Mouse (Mus musculus): ENCODE measurements around the gene Abca4. TPM values are rescaled to one million over a fixed set of nuclear protein-coding genes. Genes with fewer than 3 reads are reported as not detected.

Gene Abca4
- polyA plus RNA-seq, 1 experiment = 5.0 TPM

DNA sequence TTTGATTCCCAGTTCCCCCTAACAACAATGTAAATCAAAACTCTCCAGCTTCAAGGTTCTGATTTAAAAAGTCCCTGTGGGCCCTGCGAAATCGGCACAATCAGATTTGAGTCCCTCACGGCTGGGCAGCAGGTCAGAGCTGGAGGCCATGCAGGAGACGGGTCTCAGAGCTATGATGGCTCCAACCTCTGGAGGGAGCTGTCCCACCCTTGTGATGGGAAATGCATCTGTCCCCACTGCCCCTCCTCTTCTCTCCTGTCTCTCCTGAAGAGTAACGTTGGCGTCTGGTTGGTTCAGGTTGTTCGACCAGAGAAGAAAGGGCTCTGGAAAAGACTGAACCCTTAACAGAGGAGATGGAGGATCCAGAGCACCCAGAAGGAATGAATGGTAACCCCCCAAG lies 75.5 kb downstream of the Abca4 start:
- TF ChIP-seq CTCF (IDR thresholded peaks at IDR 0.05; ENCODE audit: borderline replicate concordance, extremely low read depth, insufficient read depth, insufficient read length) = no peak
- TF ChIP-seq POLR2A (IDR thresholded peaks at IDR 0.05; ENCODE audit: borderline replicate concordance, extremely low read depth, insufficient read depth, insufficient read length, poor library complexity, severe bottlenecking) = no peak
- DNase-seq (ENCODE audit: low read depth) = no peak

DNA sequence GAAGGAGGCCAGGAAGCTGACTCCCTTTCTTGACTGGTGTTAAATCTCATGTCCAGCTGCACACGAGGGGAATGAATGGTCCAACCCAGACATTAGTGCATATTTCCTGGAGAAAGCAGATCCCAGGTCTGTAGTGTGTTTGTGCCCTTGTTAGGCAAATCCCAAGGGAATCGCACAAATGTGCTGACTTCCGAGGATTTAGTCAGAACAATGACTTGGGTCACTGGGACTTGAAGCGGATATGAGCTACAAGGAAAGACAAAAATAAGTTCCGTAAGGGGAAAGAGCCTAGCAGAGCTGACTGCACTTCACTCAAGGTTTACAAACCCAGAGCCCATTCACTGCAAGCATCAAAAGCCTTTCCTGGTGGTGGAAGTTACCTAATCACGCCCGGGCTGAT lies 76.0 kb downstream of the Abca4 start:
- peak; percentile 27 for DNase-seq (ENCODE audit: low read depth)
- TF ChIP-seq CTCF (IDR thresholded peaks at IDR 0.05; ENCODE audit: borderline replicate concordance, extremely low read depth, insufficient read depth, insufficient read length) (no peak), POLR2A (IDR thresholded peaks at IDR 0.05; ENCODE audit: borderline replicate concordance, extremely low read depth, insufficient read depth, insufficient read length, poor library complexity, severe bottlenecking) (no peak)

DNA sequence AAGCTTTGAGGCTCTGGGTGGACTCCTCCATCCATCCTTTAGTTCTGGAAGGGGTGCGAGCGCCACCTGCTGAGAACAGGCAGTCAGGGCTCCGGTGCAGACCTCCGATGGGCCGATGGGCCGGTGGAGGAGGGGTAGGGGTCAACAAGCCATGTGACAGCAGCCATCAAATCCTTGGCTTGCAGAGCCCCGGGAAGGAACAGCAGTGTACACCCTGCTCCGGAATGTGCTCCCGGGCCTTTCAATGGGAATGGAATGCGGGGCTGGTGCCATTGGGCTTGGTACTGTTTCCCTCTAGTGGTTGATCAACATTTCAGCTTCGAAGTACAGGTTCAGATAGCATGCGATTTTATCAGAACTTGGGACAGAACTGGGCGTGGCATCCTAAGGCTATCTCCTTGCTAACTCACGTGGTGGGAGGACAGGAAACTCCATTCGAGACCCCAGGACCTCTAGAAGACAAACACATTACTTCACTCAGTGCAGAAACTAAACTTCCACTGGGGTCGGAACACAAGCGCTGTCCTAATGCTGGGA lies 78.0 kb downstream of the Abca4 start:
- peak; percentile 86 for DNase-seq (ENCODE audit: low read depth)
- TF ChIP-seq POLR2A (IDR thresholded peaks at IDR 0.05; ENCODE audit: borderline replicate concordance, extremely low read depth, insufficient read depth, insufficient read length, poor library complexity, severe bottlenecking) (no peak), CTCF (IDR thresholded peaks at IDR 0.05; ENCODE audit: borderline replicate concordance, extremely low read depth, insufficient read depth, insufficient read length) (peak; percentile 64)

DNA sequence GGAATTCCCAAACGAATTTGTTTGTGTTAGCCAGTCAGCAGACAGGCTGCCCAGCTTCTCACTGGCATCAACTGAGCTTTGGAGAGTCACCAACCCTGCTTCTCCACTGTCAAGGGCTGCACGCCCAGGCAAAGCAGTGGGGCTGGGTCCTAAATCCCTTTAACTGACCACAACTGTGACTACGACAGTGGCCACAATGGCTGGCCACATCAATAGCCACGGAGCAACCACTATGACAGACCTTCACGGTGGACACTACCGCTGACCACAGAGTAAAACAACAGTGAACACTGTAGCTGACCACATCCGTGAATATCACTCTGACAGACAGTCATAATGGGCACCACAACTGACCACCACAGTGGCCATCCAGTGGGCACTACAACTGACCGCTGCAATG lies 78.6 kb downstream of the Abca4 start:
- DNase-seq (ENCODE audit: low read depth) = no peak
- TF ChIP-seq POLR2A (IDR thresholded peaks at IDR 0.05; ENCODE audit: borderline replicate concordance, extremely low read depth, insufficient read depth, insufficient read length, poor library complexity, severe bottlenecking) = no peak
- TF ChIP-seq CTCF (IDR thresholded peaks at IDR 0.05; ENCODE audit: borderline replicate concordance, extremely low read depth, insufficient read depth, insufficient read length) = no peak

DNA sequence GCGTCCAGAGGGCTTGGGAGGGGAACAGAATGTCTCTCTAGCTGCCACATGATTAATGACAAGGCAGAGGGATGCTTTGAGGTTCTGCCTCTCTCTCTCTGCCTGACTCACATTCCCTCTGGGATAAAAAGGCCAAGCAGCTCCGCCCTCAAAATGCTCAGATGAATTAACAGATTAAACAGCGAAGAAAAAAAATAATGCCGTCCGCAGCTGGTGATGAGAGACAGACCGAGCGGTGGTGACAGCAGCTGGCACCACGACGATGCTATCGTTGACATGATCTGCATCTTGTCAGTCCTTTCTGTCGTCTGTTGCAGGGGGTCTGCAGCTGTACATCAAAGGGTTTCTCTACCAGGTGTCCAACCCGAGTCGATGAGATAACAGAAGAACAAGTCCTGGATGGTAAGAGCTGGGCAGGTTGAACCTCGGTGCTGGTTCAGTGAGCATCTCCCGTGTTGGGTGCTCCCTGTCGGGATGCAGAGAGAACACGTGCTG lies 84.8 kb downstream of the Abca4 start:
- DNase-seq (ENCODE audit: low read depth) = peak; percentile 73
- TF ChIP-seq CTCF (IDR thresholded peaks at IDR 0.05; ENCODE audit: borderline replicate concordance, extremely low read depth, insufficient read depth, insufficient read length) = no peak
- no peak for TF ChIP-seq POLR2A (IDR thresholded peaks at IDR 0.05; ENCODE audit: borderline replicate concordance, extremely low read depth, insufficient read depth, insufficient read length, poor library complexity, severe bottlenecking)

DNA sequence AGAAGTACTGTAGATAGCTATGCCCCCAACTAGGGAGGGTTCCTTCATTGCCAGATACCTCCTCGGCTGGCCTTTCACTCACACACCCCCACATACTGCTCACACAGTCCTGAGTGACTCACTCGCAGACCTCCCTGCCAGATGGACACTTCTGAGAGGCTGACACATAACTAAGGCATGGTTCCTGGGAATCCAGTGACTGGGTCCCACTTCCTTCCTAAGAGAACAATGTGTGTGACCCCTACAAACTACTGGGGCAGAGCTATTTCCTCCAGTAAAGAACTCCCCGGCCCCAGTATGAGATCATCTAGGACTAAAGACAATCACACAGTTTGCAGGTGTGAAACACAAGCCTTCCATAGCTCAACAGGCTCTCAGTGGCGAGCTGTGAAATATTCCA lies 86.5 kb downstream of the Abca4 start:
- TF ChIP-seq POLR2A (IDR thresholded peaks at IDR 0.05; ENCODE audit: borderline replicate concordance, extremely low read depth, insufficient read depth, insufficient read length, poor library complexity, severe bottlenecking) = no peak
- no peak for TF ChIP-seq CTCF (IDR thresholded peaks at IDR 0.05; ENCODE audit: borderline replicate concordance, extremely low read depth, insufficient read depth, insufficient read length)
- DNase-seq (ENCODE audit: low read depth) = no peak

DNA sequence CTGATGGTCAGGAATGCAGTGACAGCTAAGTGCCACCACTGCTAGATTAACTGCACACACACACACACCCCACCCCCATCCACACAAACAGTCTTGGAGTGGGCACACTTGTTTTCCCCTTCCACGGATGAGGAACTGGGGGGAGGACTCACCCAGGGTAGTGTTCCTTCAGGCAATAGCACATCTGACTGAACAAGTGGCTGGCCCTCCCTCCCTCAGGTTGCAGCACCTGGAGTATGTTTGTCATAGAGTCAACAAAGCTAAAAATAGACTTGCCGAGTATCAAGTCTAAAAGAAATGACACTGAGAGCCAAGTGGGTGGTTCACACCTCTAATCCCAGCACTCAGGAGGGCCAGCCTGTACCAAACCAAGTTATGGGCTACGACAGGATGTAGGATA lies 87.4 kb downstream of the Abca4 start:
- DNase-seq (ENCODE audit: low read depth) = no peak
- TF ChIP-seq CTCF (IDR thresholded peaks at IDR 0.05; ENCODE audit: borderline replicate concordance, extremely low read depth, insufficient read depth, insufficient read length) = no peak
- no peak for TF ChIP-seq POLR2A (IDR thresholded peaks at IDR 0.05; ENCODE audit: borderline replicate concordance, extremely low read depth, insufficient read depth, insufficient read length, poor library complexity, severe bottlenecking)

DNA sequence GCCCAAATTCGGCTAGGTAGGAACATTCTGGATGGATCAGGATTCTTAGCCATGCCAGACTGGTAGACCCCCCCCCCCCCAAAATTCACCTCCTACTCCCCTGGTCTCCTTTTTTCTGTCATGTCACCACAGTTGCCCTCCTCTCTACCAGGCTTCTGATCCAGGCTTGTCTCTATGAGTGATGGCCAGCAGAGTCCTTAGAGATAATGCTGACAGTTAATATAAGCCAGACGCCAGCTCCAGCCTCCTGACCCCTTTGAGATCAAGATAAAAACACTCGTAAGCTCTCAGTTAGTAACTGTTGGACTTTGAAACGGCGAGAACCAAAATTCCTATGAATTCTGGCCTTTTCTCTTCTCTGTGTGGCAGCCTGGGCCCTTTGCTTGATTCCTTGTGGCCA lies 89.0 kb downstream of the Abca4 start:
- TF ChIP-seq POLR2A (IDR thresholded peaks at IDR 0.05; ENCODE audit: borderline replicate concordance, extremely low read depth, insufficient read depth, insufficient read length, poor library complexity, severe bottlenecking) = no peak
- no peak for TF ChIP-seq CTCF (IDR thresholded peaks at IDR 0.05; ENCODE audit: borderline replicate concordance, extremely low read depth, insufficient read depth, insufficient read length)
- no peak for DNase-seq (ENCODE audit: low read depth)

DNA sequence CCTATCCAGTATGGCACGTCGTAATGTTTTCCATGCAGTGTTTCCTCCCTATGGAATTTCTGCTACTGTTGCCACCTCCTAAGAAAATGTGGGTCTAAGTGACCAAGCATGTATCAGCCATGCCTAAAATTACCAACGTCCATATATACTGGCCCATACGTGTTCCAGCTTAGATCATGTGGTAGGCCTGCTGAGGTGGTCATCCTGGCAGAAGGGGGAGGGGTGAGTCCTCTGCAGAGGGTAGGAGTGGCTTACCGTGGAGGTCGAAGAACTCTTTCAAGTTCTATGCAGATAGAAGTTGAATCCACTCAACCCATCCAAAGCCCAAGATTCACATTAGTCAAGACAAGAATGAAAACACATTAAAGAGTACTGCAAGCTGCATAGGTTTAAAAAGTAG lies 89.6 kb downstream of the Abca4 start:
- TF ChIP-seq POLR2A (IDR thresholded peaks at IDR 0.05; ENCODE audit: borderline replicate concordance, extremely low read depth, insufficient read depth, insufficient read length, poor library complexity, severe bottlenecking) (no peak), CTCF (IDR thresholded peaks at IDR 0.05; ENCODE audit: borderline replicate concordance, extremely low read depth, insufficient read depth, insufficient read length) (no peak)
- DNase-seq (ENCODE audit: low read depth) = no peak

DNA sequence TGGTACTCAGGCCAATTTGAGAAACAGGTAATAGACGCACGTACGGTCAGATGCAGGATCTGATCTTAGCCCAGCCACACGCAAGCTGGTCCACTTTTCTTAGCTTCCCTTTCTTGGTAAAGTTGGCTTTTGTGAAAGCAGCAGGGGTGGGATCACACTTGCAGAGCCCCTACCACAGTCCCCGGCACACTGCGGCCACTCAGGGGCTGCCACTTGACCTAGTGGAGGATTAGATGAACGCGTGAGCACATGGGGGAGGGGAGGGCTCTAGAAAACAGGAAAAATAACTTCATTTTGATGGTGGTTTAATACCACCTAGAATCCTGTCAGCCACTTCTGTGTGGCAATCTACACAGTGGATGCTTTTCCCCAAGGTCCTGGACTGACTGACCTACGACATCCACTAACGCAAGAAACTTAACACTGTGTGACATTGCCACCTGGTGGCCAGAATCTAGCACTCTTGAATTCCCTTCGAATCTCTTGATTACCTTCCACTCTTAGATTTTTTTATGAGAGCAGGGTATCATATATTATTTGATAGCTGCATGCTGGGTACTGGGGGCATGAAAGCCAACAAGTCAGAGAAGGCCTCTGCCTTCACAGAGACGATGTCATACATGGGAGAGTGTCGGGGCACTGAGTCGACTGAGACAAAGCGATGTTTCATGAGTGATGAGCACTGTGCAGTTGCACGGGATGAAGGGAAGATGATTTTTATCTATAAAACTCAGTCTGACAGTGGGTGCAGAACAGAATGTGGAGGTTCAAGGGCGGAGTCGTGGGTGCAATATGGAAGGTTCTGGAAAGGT lies 96.6 kb downstream of the Abca4 start:
- TF ChIP-seq CTCF (IDR thresholded peaks at IDR 0.05; ENCODE audit: borderline replicate concordance, extremely low read depth, insufficient read depth, insufficient read length) (peak; percentile 70; the same call in 1 of the 2 replicates), POLR2A (IDR thresholded peaks at IDR 0.05; ENCODE audit: borderline replicate concordance, extremely low read depth, insufficient read depth, insufficient read length, poor library complexity, severe bottlenecking) (no peak)

DNA sequence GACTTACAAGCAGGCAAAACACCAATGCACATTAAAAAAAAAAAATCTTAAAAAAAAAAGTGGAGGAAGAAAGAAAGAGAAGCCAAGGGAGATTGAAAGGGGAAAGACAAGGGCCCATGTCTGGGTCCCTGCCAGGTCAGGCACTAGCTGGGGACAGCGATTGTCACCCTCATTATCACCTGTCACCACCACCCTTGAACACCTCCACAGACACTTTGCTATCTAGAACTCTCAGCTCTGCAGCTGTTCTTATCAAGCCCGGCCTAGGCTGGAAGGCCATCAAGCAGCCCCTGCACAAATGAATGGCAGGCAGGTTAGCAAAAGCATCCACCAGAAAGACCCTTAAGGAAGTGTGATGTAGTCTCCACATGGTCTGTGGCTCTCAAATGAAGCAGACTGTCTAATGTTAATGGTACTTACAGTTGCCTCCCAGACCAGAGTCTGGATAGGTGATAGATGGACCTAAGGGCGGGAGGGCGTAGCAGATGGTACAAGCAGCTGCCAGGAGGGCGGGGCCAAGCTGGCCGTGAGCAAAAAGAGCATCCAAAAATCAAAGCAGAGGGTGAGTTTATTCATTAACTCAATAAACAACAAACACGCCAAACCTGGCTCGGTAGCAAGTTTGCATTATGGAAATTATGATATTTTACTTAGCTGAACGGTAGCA lies 98.1 kb downstream of the Abca4 start:
- TF ChIP-seq CTCF (IDR thresholded peaks at IDR 0.05; ENCODE audit: borderline replicate concordance, extremely low read depth, insufficient read depth, insufficient read length) = no peak
- TF ChIP-seq POLR2A (IDR thresholded peaks at IDR 0.05; ENCODE audit: borderline replicate concordance, extremely low read depth, insufficient read depth, insufficient read length, poor library complexity, severe bottlenecking) = no peak

More for the DNA sequence above, 96.6 kb downstream of the Abca4 start:
- DNase-seq (ENCODE audit: low read depth) = peak; percentile 83

More for the DNA sequence above, 98.1 kb downstream of the Abca4 start:
- no peak for DNase-seq (ENCODE audit: low read depth)

Measured in brain, embryonic 14.5 days (tissue).